Mouse (Mus musculus): ENCODE results near the gene Prkd2.

The Prkd2 gene

DNA sequence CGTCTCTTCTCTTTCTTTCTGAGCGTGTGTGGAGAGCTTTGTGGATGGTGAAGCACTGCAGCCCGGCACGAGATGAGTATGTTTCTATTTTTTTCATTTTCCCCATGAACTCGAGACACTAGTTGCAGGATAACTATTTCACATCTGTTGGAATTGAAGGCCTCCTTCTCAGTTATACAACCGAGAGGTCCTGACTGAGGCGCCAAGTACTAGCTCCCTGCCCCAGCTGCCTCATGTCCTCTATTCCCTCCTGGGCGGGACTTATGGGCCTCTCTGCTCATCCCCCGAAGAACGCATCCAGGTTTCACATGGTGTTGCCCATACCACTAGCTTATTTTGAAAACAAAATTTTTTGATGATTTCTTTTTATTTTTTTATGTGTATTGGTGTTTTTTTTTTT, 52.8 kb downstream of the Prkd2 start:
- no peak for DNase-seq (ENCODE audit: low read depth)

DNA sequence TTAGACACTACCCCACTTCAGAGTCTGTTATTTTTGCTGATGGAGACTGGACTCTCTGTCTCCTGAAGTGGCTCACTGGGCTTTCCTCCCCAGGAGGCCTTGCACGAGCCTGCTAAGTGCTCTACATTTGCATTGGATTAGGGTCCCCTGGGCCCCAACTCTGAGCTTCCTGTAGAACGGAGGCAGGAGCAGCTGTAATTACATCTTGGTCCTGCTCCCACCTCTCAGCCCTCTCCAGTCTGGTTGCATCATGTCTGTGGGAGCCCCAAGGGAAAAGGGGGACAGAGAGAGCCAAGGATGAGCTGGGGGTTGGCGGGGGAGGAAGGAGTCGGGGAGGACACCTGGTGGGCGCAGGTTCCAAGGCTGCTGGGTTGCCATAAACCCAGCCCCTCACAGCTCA, 57.8 kb downstream of the Prkd2 start:
- DNase-seq (ENCODE audit: low read depth): no peak

DNA sequence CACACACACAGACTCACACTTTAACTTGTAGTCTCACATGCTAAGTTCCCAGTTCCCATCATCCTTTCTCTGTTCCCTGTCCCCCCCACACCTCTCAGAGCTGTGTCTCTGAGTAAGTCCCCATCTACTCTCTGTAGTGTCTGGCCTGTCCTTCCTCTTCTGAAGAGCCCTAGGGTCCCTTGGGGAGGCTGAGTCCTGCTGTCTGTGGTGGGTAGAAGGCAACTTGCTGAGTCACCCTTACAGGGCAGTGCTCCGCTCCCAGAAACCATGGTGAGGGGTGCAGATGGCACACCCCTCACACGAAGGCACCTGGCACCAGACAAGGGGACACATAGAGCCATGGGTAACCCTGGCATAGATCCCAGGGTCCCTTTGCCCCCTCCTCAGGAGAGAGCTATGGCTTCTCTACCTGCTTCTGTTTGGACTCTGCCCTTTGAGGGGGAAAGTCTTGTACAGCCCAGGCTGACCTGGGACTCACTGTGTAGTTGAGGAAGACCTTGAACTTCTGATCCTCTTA, 60.8 kb downstream of the Prkd2 start:
- no peak for DNase-seq (ENCODE audit: low read depth)

DNA sequence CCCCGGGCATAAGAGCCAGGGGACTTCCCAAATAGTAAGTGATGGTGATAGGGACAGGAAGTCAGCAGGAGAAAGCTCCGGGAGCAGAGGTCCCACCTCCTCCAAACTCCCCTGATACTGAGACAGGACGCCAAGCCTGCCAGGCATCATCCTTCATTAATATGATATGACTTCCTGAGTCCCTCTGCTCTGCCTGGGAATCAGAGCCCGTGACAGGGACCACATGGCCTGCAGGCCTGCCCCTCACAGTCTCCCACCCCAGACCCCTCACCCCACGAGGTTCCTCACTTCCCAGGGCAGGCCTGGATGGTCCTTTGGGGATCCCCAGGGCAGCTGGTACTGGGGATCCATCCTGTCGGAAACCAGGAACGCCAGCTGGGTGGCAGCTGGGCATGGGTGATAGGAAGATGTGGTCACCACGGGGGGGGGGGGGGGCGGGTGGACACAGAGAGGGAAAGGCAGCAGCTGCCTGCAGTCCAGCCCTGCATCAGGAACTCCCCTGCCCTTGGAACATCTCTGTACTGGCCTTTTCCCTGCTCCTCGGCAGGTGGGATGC, 61.5 kb downstream of the Prkd2 start:
- no peak for DNase-seq (ENCODE audit: low read depth)

DNA sequence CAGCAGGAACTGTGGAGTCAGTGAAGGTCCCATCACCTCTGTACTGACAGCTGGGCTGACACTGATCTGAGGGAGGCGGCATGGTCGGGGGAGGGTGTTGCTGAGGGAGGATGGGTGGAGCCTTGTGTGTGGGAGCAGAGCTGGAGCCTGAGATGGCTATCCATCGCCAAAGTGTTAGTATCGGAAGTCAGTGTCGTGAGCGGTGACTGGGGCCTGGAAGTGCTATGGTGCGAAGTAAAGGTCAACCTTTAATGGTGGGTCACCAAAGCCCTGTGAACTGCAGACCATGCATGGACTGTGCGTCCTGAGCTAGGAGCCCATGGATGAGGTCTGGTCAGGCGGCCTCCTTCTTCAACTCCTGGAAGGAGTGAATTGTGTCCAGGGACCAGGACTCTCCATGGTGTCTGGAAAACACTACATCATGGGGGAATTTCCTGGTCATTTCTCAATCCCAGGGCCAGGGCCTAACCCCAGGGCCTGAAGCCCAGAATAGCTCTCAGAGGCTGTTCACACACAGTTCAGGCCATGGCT, 62.9 kb downstream of the Prkd2 start:
- DNase-seq (ENCODE audit: low read depth): no peak

DNA sequence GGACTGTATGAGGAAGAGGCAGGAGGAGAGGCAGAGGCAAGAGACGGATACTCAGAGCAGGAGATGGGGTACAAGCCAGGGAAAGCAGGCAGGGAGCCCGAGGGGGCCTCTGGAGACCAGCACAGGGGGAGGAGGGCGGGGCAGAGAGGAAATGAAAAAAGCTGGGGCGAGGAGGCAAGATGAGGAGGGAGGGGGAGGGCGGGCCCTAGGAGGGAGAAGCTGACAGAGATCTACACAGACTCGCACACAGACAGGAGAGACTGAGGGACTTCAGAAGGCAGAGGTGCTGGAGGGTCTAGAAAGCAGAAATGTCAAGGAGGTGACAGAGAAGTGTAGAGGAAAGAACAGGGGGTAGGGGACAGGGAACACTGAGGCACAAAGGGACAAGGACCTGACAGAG, 63.6 kb downstream of the Prkd2 start, which contains the start of gene Ptgir:
Gene Ptgir, plus strand, starts transcription at position 210 of the 400 bp plus-strand sequence.
- no peak for DNase-seq (ENCODE audit: low read depth)

DNA sequence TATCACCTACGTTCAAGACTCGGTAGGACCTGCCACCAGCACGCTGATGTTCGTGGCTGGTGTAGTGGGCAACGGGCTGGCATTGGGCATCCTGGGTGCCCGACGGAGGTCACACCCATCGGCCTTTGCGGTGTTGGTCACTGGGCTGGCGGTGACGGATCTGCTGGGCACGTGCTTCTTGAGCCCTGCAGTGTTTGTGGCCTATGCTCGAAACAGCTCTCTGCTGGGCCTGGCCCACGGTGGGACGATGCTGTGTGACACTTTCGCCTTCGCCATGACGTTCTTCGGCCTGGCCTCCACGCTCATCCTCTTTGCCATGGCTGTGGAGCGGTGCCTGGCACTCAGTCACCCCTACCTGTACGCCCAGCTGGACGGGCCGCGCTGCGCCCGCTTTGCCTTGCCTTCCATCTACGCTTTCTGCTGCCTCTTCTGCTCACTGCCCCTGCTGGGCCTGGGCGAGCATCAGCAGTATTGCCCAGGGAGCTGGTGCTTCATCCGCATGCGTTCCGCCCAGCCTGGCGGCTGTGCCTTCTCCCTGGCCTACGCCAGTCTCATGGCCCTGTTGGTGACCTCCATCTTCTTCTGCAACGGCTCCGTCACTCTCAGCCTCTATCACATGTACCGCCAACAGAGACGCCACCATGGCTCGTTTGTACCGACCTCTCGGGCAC, 64.3 kb downstream of the Prkd2 start:
- no peak for DNase-seq (ENCODE audit: low read depth)

DNA sequence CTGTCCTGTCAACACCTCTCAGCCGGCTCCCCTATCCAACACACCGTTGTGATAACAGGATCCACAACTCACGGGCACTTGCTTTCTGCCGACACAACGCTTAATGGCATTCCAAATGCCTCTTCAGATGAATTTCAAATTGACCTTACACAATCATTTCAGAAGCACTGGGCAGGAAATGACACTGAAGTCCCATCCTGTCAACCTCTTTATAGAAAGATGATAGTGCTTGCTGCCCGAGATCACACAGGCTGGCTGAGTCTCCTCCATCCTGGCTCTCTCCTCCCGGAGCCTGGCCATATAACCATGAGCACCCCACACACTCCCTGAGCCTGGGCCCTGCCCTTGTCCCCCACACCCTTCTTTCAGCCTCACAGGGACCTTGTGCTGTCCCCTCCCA, 65.1 kb downstream of the Prkd2 start:
- no peak for DNase-seq (ENCODE audit: low read depth)

DNA sequence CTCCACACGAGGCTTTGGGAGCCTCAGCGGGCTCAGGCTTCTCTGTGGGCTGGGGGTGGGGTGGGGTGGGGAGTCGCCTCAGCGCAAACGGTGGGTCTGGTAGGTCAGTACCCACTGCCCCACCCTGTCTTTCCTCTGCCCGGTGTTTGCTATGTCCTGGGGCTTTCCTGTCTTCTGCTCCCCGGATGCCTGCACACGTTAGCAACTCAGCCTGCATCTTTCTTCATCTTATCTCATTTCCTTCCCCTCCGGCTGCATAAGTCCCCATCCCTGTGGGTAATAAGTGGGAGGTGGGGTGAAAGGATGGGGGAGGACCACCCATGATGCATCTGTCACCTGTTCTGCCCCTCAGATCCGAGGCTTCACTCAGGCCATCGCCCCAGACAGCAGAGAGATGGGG, 65.7 kb downstream of the Prkd2 start:
- DNase-seq (ENCODE audit: low read depth): no peak

DNA sequence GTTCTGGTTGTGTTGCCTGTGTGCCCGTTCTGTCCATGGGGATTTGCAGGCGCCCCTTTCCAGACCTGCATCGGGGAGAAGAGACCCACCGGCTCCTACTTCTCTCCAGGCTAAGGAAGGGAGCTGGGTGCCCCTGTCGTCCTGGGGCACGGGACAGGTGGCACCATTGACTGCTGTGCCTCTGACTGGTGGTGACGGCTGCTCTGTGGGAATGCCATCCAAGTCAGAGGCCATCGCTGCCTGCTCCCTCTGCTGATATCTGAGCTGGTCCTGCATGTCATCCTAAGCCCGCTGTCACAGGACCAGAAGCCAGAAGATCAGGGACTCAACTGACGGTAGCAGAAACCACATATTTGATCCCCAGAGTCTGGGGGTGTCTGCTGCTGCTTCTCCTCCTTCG, 66.2 kb downstream of the Prkd2 start:
- DNase-seq (ENCODE audit: low read depth): no peak

DNA sequence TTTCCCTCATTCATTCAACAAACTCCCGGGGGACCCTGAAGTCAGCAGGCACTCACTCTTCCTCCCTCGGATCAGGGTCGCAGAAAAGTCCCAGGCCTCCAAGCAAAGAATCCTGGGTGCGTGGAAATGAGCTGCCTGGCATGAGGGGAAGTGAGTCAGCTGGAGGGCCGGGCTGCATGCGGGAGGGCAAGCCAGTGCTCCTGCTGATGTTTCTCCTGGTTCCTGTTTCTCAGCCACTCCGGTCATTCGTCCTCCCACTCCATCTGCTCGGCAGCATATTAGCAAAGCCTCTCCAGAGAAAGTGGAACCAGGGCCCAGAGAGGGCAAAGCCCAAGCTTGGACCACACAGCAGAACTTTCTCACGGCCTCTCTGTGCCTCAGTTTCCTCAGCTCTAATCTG, 67.2 kb downstream of the Prkd2 start:
- DNase-seq (ENCODE audit: low read depth): no peak

DNA sequence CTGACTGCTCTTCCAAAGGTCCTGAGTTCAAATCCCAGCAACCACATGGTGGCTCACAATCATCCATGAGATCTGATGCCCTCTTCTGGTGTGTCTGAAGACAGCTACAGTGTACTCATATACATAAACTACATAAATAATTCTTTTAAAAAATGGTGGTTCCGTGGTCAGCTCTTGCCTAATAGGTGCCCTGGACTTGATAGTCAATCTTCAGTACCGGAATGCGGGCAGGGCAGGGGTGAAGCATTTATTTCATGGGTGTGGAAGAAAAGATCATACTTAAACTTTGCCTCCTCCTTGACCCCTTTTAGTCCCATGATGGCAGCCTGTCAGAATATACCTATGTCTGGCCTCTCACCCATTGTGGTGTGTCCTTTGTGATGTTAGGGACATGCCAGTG, 69.2 kb downstream of the Prkd2 start:
- DNase-seq (ENCODE audit: low read depth): no peak

DNA sequence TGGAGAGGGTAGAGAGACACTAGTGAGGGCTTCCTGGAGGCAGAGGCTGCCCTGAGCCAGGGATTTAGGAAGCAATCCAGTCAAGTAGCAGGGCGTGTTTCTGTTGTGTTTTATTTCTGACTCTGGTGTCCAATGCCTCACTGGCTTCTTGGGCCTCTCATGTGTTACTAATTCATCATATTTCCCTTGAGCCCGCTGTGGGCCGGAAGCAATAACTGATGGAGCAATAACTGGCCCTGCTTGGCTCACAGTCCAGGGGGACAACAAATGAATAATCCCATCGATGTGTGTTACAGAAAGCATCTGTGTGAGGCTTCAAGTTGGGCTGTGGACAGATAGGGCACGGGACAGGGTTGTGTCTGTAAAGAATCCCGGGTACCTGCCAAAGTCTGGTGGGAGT, 69.7 kb downstream of the Prkd2 start:
- DNase-seq (ENCODE audit: low read depth): no peak

DNA sequence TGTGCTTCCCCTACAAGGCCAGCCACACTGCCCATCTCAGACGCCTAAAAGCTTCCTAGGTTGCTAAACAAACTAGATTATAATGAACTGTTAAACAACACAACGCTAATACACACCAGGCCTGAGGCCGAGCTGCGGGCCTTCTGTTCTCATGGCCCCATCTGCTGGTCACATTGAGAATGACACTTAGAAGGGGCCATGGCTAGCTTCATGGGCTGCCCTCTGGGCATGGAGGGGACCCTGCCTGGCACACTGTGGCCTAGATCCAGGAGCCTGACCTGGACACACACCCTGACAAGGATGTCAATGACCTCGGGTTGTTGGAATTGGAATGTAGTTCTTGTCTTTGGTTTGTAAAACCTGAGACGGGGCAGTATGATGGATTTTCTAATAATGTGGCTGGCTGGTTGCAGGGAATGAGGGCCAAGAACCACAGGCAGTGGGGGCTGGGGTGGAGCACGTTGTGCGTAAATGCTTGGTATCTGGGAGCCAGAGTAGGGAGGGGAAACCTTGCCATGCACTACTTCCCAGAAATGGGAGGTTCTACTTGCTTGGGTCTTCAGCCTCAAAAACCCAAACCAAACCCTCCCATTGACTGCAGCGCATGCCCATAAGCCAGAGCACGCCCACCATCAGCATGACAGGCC, 71.2 kb downstream of the Prkd2 start:
- DNase-seq (ENCODE audit: low read depth): peak; percentile 58

DNA sequence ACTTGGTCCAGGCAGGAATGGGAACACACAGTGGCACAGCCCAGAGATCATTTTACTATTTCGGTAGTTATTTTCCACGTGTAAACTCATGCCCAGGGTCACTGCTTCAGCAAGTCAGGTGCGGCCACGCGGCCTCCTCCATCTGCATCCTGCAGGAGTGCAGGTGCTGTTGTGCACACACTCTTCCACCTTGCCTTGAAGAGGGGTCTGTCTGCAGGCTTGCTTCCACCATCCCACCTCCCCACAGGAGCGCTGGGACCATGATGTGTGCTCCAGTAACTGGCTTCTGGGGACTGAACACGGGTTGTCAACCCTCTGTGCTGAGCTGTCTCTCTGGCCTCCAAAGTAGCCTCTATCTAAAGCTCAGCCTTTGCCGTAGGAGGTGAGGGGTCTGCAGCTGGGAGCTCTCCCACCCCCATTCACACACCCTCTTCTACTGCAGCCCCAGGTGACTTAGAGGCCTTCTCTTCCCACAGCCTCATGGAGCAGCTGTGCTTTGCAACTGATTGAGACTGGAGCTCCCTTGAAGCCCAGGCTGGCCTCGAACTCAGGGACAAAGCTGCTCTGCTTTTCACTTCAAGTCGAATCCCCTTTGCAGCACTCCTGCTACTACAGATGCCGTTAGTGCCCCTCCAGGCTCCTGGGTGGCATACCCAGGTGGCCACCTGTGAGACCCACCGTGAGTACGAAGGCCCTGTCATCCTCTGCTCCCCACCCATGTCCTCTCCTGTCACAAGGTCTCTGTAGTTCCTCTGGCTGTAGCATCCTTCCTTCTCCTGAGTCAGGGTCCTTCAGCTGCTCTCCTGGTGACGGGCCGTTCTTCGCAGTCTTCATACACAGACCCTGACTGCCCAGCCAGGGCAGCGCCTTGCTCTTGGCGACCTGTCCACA, 72.0 kb downstream of the Prkd2 start:
- DNase-seq (ENCODE audit: low read depth): no peak

DNA sequence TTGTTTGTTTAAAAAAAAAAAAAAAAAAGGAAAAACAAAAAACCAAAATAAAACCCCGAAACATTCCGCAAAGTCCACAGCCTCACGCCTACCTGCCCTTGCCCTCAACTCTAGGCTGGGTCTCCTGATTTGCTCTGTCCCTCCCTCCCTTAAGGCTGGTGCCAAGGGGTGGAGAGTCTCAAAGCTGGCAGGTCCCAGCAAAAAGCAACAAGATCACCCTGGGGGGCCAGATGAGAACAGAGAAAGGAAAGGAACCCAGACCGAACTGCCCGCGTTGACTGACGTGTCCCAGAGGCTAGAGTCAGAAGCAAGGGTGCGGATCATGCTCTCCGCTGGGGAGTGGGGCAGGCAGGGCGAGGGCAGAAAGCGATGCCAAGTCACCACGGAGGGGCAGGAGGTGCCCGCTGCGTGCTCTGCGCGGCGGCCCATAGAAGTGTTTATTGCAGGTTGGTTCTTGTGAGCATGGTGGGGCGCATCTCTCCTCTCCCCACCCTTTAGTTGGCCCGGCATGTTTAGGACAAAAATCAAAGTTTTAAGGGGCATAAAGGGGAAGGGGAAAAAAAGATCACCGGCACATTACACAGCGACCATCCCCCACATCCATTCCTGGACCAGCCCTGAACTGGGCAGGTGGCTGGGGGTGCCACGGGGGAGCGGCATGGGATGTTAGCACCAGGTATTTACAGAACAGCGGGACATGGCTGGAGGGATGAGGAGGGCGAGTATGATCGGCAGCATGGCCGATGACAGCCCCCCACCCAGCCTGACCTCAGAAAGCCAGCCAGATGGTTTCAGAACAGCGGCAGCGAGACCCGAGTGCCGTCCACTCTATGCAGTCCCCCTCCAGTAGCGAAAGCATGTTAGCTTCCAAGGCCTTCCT, 73.0 kb downstream of the Prkd2 start:
- DNase-seq (ENCODE audit: low read depth): no peak

DNA sequence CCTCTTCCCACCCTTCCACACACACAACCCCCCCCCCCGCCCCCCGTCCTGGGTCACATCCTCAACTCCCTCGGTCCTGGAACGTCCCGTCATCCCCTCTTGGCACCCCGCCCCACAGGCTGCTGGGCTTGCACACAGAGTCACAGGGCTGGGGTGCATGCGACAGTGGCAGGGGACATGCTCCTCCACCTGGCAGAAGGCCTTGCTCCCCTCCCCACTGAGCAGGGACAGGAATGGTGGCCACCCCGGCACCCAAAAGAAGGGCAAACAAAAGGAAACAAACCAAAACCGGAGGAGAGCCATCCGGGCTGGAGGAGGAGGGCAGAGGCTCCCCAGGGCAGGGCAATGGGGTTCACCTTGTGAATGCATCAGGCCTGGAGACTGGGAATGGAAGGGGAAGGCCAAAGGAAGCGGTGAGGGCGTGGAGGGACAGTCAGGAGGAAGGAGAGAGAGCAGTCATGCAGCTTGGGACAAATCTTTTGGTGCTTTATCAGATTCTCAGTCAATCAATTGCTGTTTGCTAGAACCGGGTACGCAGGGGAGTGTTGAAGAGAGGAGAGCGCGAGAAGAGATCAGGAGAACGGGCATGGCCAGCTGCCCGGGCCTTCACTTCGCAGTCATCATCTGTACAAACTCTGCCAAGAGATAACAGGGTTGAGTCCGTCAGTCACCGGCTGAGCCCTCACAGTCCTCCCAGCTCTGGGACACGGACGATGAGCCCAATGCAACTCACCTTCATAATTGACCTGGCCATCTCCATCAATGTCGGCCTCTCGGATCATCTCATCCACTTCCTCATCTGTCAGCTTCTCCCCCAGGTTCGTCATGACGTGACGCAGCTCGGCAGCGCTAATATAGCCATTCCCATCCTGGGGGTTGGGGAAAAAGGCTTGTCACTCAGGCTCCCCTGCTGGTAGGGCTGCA, 73.9 kb downstream of the Prkd2 start:
- no peak for DNase-seq (ENCODE audit: low read depth)

DNA sequence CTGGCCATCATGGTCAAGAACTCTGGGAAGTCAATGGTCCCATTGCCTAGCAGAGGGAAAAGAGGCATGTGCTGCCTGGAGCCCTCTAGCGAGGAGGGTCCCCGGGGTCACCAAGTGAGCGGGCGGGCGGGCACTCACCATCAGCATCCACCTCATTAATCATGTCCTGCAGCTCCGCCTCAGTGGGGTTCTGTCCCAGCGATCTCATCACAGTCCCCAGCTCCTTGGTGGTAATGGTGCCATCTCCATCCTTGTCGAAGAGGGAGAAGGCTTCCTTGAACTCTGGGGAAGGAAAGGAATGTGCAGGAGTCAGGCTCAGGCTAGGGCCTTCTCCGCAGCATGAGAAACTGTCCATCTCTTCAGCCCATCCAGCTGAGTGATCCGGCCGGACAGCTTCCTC, 74.7 kb downstream of the Prkd2 start:
- no peak for DNase-seq (ENCODE audit: low read depth)

DNA sequence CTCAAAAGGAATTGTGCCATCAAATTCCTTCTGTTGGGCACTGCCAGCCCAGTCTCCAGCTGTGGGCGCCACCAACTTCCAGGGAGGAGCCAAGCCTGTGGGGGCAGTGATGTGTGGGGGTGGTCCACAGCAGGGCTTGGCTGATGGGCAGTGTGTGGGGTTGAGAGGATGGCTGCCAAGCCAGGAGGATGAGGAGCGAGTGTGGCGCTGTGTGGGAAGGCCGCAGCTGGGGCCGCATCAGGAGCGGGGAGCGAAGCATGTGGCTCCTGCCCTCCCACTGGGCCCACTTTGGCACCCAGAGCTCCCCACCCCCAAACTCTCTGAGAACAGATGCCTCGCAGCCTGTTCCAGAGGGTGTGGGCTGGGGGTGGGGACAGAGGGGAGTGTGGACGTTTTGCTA, 75.3 kb downstream of the Prkd2 start:
- no peak for DNase-seq (ENCODE audit: low read depth)

DNA sequence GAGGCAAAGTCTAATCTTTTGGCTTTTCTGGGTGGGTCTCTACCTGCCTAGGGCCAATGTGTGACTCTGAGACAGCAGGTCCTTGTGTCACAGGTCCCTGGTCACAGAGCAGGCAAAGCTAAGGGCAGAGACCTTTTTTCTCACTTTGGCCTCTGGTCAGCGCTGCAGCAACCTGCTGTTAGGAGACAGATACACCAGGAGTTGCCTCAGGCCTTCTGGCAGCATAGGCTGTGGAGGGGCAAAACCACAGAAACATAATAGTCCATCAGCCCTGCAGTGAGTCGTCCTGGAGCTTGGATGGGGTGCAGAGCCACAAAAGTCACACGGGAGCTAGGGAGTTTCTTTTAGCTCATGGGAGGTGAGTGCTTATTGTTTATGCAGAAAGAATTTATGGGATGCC, 76.0 kb downstream of the Prkd2 start:
- DNase-seq (ENCODE audit: low read depth): no peak

All from c-Kit-positive CD71-positive TER-119-negative erythroid progenitor cells, embryonic 14.5 days (primary cell).